Mouse (Mus musculus) intestine, postnatal 0 days (tissue): ENCODE data around the gene Tmem121. TPM values are rescaled to one million over a fixed set of nuclear protein-coding genes. Genes with fewer than 3 reads are reported as not detected.

Experiments used
- ATAC-seq: fragments of 200-750 bp; cut with Nextera tagmentation; 2 replicates; pipeline ENCODE4 v1.8.0; 2017; ENCODE audit warnings: mild to moderate bottlenecking, moderate TSS enrichment, moderate library complexity
- H3K27ac ChIP-seq: fragments of 300-500 bp; sonication (generic); 2 replicates; pipeline ENCODE4 v1.5.1; 2014; ENCODE audit warnings: mild to moderate bottlenecking, low read depth, low read length, moderate library complexity
- H3K27me3 ChIP-seq: fragments of 300-500 bp; sonication (generic); replicated peaks from 2 replicates; pipeline ENCODE4 v1.6.1; 2014; ENCODE audit warnings: low read length, mixed read lengths; ENCODE audit not compliant: control insufficient read depth, insufficient read depth
- H3K36me3 ChIP-seq: fragments of 300-500 bp; sonication (generic); 2 replicates; pipeline ENCODE4 v1.6.1; 2014; ENCODE audit warnings: mild to moderate bottlenecking, moderate library complexity; ENCODE audit not compliant: control insufficient read depth, insufficient read depth
- H3K4me1 ChIP-seq: fragments of 300-500 bp; sonication (generic); replicated peaks from 2 replicates; pipeline ENCODE4 v1.6.1; 2014; ENCODE audit warnings: antibody characterized with exemption, low read length, mixed read lengths; ENCODE audit not compliant: control insufficient read depth, insufficient read depth
- H3K4me2 ChIP-seq: fragments of 300-500 bp; sonication (generic); replicated peaks from 2 replicates; pipeline ENCODE4 v1.6.1; 2014; ENCODE audit warnings: low read depth, mild to moderate bottlenecking, moderate library complexity
- H3K4me3 ChIP-seq: fragments of 300-500 bp; sonication (generic); 2 replicates; pipeline ENCODE4 v1.5.1; 2014; ENCODE audit warnings: low read depth, low read length
- H3K9ac ChIP-seq: fragments of 300-500 bp; sonication (generic); 2 replicates; pipeline ENCODE4 v1.6.1; 2014; ENCODE audit warnings: mild to moderate bottlenecking, low read depth, low read length
- H3K9me3 ChIP-seq: fragments of 300-500 bp; sonication (generic); 2 replicates; pipeline ENCODE4 v1.6.1; 2016; ENCODE audit warnings: mixed run types; ENCODE audit not compliant: control insufficient read depth
- CTCF ChIP-seq: sonication (generic); IDR thresholded peaks from 2 replicates; pipeline ENCODE4 v1.5.1; 2016; ENCODE audit warnings: low read depth, mild to moderate bottlenecking, control low read depth, antibody characterized with exemption, moderate library complexity
- WGBS: fragments of 180-500 bp; shearing (Covaris S2); extraction: QIAGEN DNeasy Blood & Tissue Kit; methylation state at CpG from one replicate; pipeline ENCODE4 v1.1.7; 2014; 5-methylcytosine and 5-hydroxymethylcytosine counted together
- polyA plus RNA-seq: library from polyadenylated mRNA; unstranded; fragments of >200 nt; fragmentation: Nextera tagmentation; extraction: Ambion mirVana; gene quantifications from 2 replicates; pipeline ENCODE4 v1.2.1, GENCODE M21; 2015

Gene Tmem121
- polyA plus RNA-seq, 1 experiment from 2014 or later, result 3.4 TPM

- peaks cover 3% of the 10 kb centered on the region for H3K4me1 ChIP-seq
- peak overlapping the region; percentile 55; the same call in 1 of the 2 replicates for H3K27ac ChIP-seq
- peak overlapping the region; percentile 64 for H3K4me3 ChIP-seq
- no peak for TF ChIP-seq CTCF
- ATAC-seq, result peak; percentile 19
- H3K27me3 ChIP-seq, result no peaks in the 10 kb centered on the region
- peaks cover 3% of the 10 kb centered on the region; the same call in 1 of the 2 replicates for H3K36me3 ChIP-seq
- WGBS, result under 1% methylated on average over 23 of the region's 23 CpGs
- H3K4me2 ChIP-seq, result peak overlapping the region; percentile 88
- H3K9me3 ChIP-seq, result no peaks in the 10 kb centered on the region
- peak overlapping the region; percentile 46; the same call in 1 of the 2 replicates for H3K9ac ChIP-seq
Measured at GRCm38 (mm10) chr12:113156540-113156929, 29.2 kb upstream of the Tmem121 start.

GRCm38 (mm10) chr12:113157002-113157401 lies 28.7 kb upstream of the Tmem121 start:
- 20% methylated on average over 8 of the region's 8 CpGs for WGBS
- no peaks in the 10 kb centered on the region for H3K9me3 ChIP-seq
- H3K4me2 ChIP-seq, result peak overlapping the region; percentile 88
- peaks cover 6% of the 10 kb centered on the region; the same call in 1 of the 2 replicates for H3K36me3 ChIP-seq
- no peak for ATAC-seq
- no peaks in the 10 kb centered on the region for H3K27me3 ChIP-seq
- H3K27ac ChIP-seq, result no peak overlapping the region
- no peak for TF ChIP-seq CTCF
- H3K4me3 ChIP-seq, result peak overlapping the region; percentile 64
- H3K4me1 ChIP-seq, result peaks cover 3% of the 10 kb centered on the region
- no peak overlapping the region for H3K9ac ChIP-seq

- peaks cover 3% of the 10 kb centered on the region for H3K4me1 ChIP-seq
- no peak overlapping the region for H3K4me3 ChIP-seq
- H3K9ac ChIP-seq, result no peak overlapping the region
- H3K27me3 ChIP-seq, result no peaks in the 10 kb centered on the region
- H3K9me3 ChIP-seq, result no peaks in the 10 kb centered on the region
- H3K4me2 ChIP-seq, result peak overlapping the region; percentile 88
- H3K36me3 ChIP-seq, result peaks cover 10% of the 10 kb centered on the region
- H3K27ac ChIP-seq, result no peak overlapping the region
- 81% methylated on average over 8 of the region's 8 CpGs for WGBS
- no peak for TF ChIP-seq CTCF
- ATAC-seq, result no peak
Measured at GRCm38 (mm10) chr12:113157521-113157920, 28.2 kb upstream of the Tmem121 start.

- Histone ChIP-seq H3K4me3 (no peak overlapping the region), H3K9me3 (no peaks in the 10 kb centered on the region), H3K36me3 (peaks cover 12% of the 10 kb centered on the region), H3K9ac (no peak overlapping the region), H3K27me3 (no peaks in the 10 kb centered on the region), H3K27ac (no peak overlapping the region), H3K4me2 (no peak overlapping the region), H3K4me1 (peaks cover 3% of the 10 kb centered on the region; the same call in 1 of the 2 replicates)
- 95% methylated on average over 8 of the region's 8 CpGs for WGBS
- no peak for ATAC-seq
- no peak for TF ChIP-seq CTCF
Measured at GRCm38 (mm10) chr12:113157971-113158370, 27.8 kb upstream of the Tmem121 start.

DNA sequence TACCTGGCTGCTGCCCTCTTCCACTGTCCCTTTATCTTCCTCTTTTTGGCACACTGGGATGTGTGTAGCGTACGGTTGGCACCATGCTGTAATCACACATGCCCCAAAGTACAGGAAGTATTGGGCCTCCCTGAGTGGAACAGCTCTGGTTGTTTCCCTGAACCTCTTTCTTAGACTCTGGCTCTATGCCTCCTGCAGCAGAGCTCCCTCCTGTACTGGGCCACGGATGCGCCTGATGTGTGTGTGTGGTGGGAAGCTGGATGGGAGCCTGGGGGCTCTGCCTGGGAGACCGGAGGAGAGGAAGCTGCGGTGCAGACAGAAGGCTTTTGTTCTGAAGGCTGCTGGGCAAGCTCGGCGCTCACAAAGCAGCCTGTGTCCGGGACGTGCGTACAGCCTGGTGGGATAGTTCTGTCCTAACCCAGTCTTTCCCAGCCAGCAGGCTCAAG lies 22.1 kb upstream of the Tmem121 start:
- Histone ChIP-seq H3K27me3 (no peaks in the 10 kb centered on the region), H3K9me3 (no peaks in the 10 kb centered on the region), H3K36me3 (peaks cover 23% of the 10 kb centered on the region), H3K9ac (no peak overlapping the region), H3K4me3 (no peak overlapping the region), H3K4me1 (no peaks in the 10 kb centered on the region), H3K4me2 (no peak overlapping the region), H3K27ac (no peak overlapping the region)
- 94% methylated on average over 11 of the region's 11 CpGs for WGBS
- ATAC-seq, result no peak
- no peak for TF ChIP-seq CTCF

DNA sequence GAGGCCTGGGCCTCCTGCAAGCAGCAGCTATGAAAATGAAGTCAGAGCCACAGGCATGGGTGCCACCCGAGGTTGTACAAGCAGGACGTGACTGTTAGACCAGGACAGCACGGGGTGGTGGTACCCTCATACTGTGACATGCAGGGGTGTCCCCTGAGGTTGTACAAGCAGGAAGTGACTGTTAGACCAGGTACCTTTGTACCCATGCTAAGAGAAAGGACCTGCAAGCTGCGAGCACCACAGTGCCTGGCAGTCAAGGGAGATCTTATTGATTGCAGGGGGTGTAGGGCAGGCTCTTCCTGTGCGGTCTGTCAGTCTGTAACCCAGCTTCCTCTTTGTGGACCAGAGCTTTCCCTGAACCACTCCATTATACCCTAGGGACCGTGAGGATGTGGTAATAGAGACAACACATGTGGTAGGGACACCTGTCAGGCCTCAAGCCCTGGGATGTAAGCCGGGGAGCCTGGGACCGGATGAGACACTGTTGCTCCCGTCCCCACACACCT lies 17.6 kb upstream of the Tmem121 start:
- Histone ChIP-seq H3K4me3 (no peak overlapping the region), H3K27ac (no peak overlapping the region), H3K4me1 (no peaks in the 10 kb centered on the region), H3K4me2 (no peak overlapping the region), H3K36me3 (0 out of 2 replicates have a peak, but pooled peaks cover 10% of the 10 kb centered on the region), H3K9ac (no peak overlapping the region), H3K9me3 (no peaks in the 10 kb centered on the region), H3K27me3 (no peaks in the 10 kb centered on the region)
- 67% methylated on average over 9 of the region's 9 CpGs for WGBS
- no peak for TF ChIP-seq CTCF
- no peak for ATAC-seq
